Mouse (Mus musculus) hindbrain, embryonic 16.5 days (tissue): ENCODE data around the gene Fbxo45. TPM values are rescaled to one million over a fixed set of nuclear protein-coding genes. Genes with fewer than 3 reads are reported as not detected.

Source experiments
- ATAC-seq: fragments of 200-750 bp; cut with Nextera tagmentation; 2 replicates; pipeline ENCODE4 v1.8.0; 2017; ENCODE audit warnings: moderate TSS enrichment, moderate library complexity
- H3K27ac ChIP-seq: fragments of 300-500 bp; sonication (generic); 2 replicates; pipeline ENCODE4 v1.5.1; 2014; ENCODE audit warnings: low read depth, mild to moderate bottlenecking, control low read depth, low read length, moderate library complexity
- H3K27me3 ChIP-seq: fragments of 300-500 bp; sonication (generic); replicated peaks from 2 replicates; pipeline ENCODE4 v1.6.1; 2014; ENCODE audit warnings: low read length; ENCODE audit not compliant: control insufficient read depth, insufficient read depth
- H3K36me3 ChIP-seq: fragments of 300-500 bp; sonication (generic); 2 replicates; pipeline ENCODE4 v1.6.1; 2014; ENCODE audit warnings: mild to moderate bottlenecking, low read length, moderate library complexity, mixed read lengths; ENCODE audit not compliant: control insufficient read depth, insufficient read depth
- H3K4me1 ChIP-seq: fragments of 300-500 bp; sonication (generic); 2 replicates; pipeline ENCODE4 v1.6.1; 2014; ENCODE audit warnings: low read depth, low read length; ENCODE audit not compliant: control insufficient read depth, insufficient read depth
- H3K4me2 ChIP-seq: fragments of 300-500 bp; sonication (generic); 2 replicates; pipeline ENCODE4 v1.6.1; 2014; ENCODE audit warnings: mild to moderate bottlenecking, low read length, control low read depth, moderate library complexity
- H3K4me3 ChIP-seq: fragments of 300-500 bp; sonication (generic); 2 replicates; pipeline ENCODE4 v1.5.1; 2014; ENCODE audit warnings: mild to moderate bottlenecking, low read length, control low read depth, moderate library complexity
- H3K9ac ChIP-seq: fragments of 300-500 bp; sonication (generic); 2 replicates; pipeline ENCODE4 v1.6.1; 2014; ENCODE audit warnings: low read depth, mild to moderate bottlenecking, control low read depth, low read length, moderate library complexity
- H3K9me3 ChIP-seq: fragments of 300-500 bp; sonication (generic); 2 replicates; pipeline ENCODE4 v1.6.1; 2014; ENCODE audit warnings: mild to moderate bottlenecking, low read length, moderate library complexity; ENCODE audit not compliant: control insufficient read depth
- WGBS: fragments of 180-500 bp; shearing (Covaris S2); extraction: QIAGEN DNeasy Blood & Tissue Kit; methylation state at CpG from one replicate; pipeline ENCODE4 v1.1.7; 2014; 5-methylcytosine and 5-hydroxymethylcytosine counted together
- polyA plus RNA-seq: library from polyadenylated mRNA; unstranded; fragments of >200 nt; fragmentation: Nextera tagmentation; extraction: Ambion mirVana; gene quantifications from 2 replicates; pipeline ENCODE4 v1.2.1, GENCODE M21; 2015

Fbxo45 gene
- 5.6 and 6.0 TPM in 2 replicates for polyA plus RNA-seq

DNA sequence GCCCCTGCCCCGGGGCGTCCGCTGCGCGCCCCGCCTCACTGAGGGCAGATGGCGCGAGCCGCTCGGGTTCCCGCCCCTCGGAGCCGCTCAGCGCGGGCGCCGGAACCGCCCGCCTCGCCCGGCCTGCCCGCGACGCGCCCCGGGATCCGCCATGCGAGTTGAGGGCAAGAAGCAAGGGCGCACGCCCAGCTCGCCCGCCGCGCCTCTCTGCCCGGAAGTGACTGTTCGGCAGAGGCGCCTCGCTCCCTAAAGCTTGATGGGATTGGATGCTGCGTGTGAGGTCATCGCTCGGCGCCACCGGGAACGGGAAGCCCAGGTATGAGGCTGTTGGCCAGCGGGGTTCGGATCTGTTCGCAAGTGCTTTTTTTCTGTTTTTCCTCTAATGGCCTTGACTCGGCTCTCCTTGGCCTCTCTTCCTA, at the start of gene Fbxo45, which contains the start of gene Wdr53:
Fbxo45 (minus strand) TSS at position 207 of the 419 bp plus-strand sequence.
Wdr53 (plus strand) TSS at position 276 of the 419 bp plus-strand sequence.
- under 1% methylated on average over 47 of the region's 48 CpGs for WGBS
- H3K4me3 ChIP-seq, result peak within 1 kb of the TSS; percentile 99

DNA sequence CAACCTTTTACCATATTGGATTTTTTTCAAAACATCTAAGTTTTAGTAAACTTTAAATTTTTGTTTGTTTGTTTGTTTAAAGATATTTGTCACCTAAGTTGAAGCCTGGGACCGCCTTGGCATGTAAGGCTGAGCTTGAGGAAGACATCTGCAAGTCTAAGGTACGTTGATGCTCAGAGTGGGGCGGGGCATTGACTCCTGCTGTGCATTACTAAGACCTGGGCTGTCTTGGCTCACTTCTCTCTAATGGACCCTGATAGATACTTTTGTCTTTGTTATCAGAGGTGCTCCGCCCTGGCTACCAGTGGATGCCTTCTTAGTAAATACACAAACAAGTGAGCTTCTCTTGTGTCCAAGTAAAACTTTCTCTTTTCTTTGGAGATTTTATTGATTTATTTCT, 44.9 kb upstream of the Fbxo45 start:
- Histone ChIP-seq H3K9me3 (no peaks in the 10 kb centered on the region), H3K4me3 (no peak overlapping the region), H3K4me2 (no peak overlapping the region), H3K9ac (no peak overlapping the region), H3K27me3 (no peaks in the 10 kb centered on the region), H3K4me1 (no peaks in the 10 kb centered on the region), H3K27ac (no peak overlapping the region), H3K36me3 (peaks cover 26% of the 10 kb centered on the region)
- no peak for ATAC-seq
- 94% methylated on average over 4 of the region's 4 CpGs for WGBS

More for the DNA sequence above, at the start of gene Fbxo45, which contains the start of gene Wdr53:
- peaks cover 3% of the 10 kb centered on the region; the same call in 1 of the 2 replicates for H3K36me3 ChIP-seq
- peak; percentile 99 for ATAC-seq
- no peaks in the 10 kb centered on the region for H3K9me3 ChIP-seq
- H3K27me3 ChIP-seq, result no peaks in the 10 kb centered on the region
- peaks cover 24% of the 10 kb centered on the region for H3K4me1 ChIP-seq
- peak within 1 kb of the TSS; percentile 95 for H3K27ac ChIP-seq
- peak within 1 kb of the TSS; percentile 81 for H3K4me2 ChIP-seq
- peak within 1 kb of the TSS; percentile 96 for H3K9ac ChIP-seq

DNA sequence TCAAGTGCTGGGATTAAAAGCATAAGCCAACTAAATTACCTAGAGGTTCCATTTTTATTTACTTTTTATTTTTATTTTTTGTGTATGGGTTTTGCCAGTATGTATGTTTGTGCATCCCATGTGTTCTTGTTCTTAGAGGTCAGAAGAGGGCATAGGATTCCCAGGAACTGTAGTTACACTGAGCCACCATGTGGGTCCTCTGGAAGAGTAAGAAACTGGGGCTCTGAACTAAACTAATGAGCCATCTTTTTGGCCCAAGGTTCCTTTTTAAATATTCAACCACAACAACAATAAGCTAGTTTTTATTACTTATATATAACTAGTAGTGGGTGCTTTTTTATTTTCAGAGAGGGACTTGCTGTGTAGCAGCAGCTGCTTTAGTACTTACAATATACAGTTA, 35.6 kb upstream of the Fbxo45 start:
- H3K9me3 ChIP-seq, result no peaks in the 10 kb centered on the region
- no peak for ATAC-seq
- H3K4me3 ChIP-seq, result no peak overlapping the region
- H3K4me1 ChIP-seq, result peaks cover 15% of the 10 kb centered on the region
- peaks cover 19% of the 10 kb centered on the region for H3K36me3 ChIP-seq
- H3K27ac ChIP-seq, result no peak overlapping the region
- H3K9ac ChIP-seq, result no peak overlapping the region
- H3K4me2 ChIP-seq, result no peak overlapping the region
- H3K27me3 ChIP-seq, result no peaks in the 10 kb centered on the region

DNA sequence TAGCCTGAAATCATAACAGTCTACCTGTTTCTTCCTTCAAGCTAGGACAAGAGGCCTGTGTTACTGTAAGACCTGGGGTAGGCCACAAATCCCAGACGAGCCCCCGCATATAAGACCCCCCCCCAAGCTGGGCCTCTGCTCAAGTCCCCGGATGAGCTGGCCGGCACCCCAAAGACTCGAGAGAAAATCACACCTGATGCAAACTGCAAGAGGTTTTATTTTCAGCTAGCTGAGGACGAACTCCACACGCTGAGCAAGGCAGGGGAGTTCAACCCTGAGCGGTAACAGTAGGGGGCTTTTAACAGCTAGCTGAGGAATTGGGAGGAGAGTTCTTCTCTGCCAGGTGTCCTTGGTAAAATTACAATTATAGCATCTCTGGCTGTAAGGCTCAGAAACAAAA, 33.3 kb upstream of the Fbxo45 start:
- Histone ChIP-seq H3K36me3 (peaks cover 10% of the 10 kb centered on the region; the same call in 1 of the 2 replicates), H3K4me1 (peaks cover 18% of the 10 kb centered on the region), H3K9ac (no peak overlapping the region), H3K9me3 (no peaks in the 10 kb centered on the region), H3K27ac (no peak overlapping the region), H3K4me2 (peak overlapping the region; percentile 38), H3K27me3 (no peaks in the 10 kb centered on the region), H3K4me3 (0 out of 2 replicates have a peak overlapping the region, but pooled peaks have one; percentile 1)
- no peak for ATAC-seq
- WGBS, result 88% methylated on average over 8 of the region's 8 CpGs

DNA sequence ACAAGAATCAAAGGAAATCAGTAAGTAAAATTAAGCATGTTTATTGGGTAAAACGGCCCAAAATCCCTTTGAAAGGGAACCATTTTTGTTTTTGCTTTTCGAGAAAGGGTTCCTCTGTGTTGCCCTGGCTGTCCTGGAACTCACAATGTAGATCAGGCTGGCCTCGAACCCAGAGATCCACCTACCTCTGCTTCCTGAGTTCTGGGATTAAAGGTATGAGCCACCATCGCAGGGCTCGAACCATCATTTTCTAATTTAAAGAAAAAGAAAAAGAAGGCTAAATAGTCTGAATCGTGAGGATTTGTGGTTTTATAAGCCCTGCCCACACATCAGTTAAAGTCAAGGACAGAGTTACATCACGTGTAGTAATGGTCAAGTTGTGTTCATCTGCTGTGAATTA, 31.4 kb upstream of the Fbxo45 start:
- Histone ChIP-seq H3K27me3 (no peaks in the 10 kb centered on the region), H3K4me1 (peaks cover 18% of the 10 kb centered on the region), H3K9me3 (no peaks in the 10 kb centered on the region), H3K4me3 (peak overlapping the region; percentile 93), H3K9ac (peak overlapping the region; percentile 94), H3K4me2 (peak overlapping the region; percentile 60), H3K36me3 (no peaks in the 10 kb centered on the region; the same call in 1 of the 2 replicates), H3K27ac (no peak overlapping the region)
- 58% methylated on average over 7 of the region's 7 CpGs for WGBS
- no peak for ATAC-seq

DNA sequence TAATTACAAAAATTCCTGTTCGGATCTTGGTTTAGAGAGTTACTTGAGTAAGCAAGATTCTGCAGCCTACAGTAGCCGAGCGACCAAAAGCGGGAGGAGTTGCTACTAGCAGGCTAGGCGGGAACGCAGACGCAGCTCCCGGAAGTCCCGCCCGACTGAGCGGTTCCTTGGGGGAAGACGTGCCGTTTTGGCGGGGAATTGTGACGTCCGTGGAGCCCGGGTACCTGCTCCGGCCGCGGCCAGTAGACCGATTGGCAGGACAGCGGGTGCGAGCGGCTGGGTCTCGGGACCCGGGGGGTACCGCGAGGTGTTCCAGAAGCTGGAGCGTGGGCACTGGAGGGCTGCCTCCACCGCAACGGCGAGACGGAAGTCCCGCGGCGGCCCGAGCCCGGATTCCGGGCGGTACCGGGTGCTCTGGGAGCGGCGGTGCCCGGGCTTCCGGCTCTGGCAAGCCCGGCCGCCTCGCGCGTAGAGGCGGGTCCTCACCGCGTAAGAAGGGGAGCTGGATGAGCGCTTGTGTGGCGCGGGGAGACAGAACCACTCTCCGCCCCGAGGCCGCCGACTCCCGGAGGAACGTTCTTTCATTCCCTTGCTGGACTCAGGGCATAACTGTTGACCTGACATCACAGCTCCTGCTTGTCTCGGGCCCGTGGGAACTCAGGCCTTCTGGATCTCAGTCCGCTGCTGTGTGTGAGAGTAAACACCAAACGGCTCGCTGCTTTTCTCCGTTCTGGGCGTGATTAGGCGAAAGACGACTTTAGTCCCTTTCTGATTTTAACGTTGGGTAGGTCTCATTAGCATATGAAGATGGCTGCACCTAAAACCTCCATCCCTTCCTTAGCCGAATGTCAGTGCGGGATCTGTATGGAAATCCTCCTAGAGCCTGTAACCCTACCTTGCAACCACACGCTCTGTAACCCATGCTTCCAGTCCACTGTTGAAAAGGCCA, 30.6 kb upstream of the Fbxo45 start, which contains the start of gene Rnf168:
Rnf168 (plus strand) TSS at position 152 of the 949 bp plus-strand sequence.
- ATAC-seq, result peak; percentile 95
- Histone ChIP-seq H3K4me1 (peaks cover 18% of the 10 kb centered on the region), H3K4me2 (peak within 1 kb of the TSS; percentile 60), H3K36me3 (no peaks in the 10 kb centered on the region), H3K27me3 (no peaks in the 10 kb centered on the region), H3K9me3 (no peaks in the 10 kb centered on the region), H3K4me3 (peak within 1 kb of the TSS; percentile 93), H3K27ac (peak within 1 kb of the TSS; percentile 96), H3K9ac (peak within 1 kb of the TSS; percentile 94)
- WGBS, result under 1% methylated on average over 54 of the region's 75 CpGs

DNA sequence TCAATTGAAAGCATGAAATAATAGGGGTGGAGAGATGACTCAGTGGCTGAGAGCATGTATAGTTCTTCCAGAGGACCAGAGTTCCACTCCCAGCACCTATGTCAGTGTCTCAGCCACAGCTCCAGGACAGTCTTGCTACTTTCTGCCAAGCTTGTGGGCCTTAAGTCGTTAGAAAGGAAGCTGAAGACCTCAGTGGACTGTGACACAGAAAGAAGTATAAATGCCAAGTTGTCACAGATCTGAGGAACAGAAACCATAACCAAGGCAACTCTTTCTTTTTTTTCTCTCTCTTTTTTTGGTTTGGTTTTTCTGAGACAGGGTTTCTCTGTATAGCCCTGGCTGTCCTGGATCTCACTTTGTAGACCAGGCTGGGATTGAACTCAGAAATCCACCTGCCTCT, 28.9 kb upstream of the Fbxo45 start:
- no peak overlapping the region for H3K27ac ChIP-seq
- H3K4me2 ChIP-seq, result no peak overlapping the region
- H3K4me3 ChIP-seq, result no peak overlapping the region
- no peaks in the 10 kb centered on the region for H3K9me3 ChIP-seq
- H3K4me1 ChIP-seq, result peaks cover 12% of the 10 kb centered on the region
- H3K36me3 ChIP-seq, result no peaks in the 10 kb centered on the region
- H3K9ac ChIP-seq, result no peak overlapping the region
- whole genome bisulfite sequencing, result 84% methylated on average over 1 of the region's 1 CpGs
- no peaks in the 10 kb centered on the region for H3K27me3 ChIP-seq
- ATAC-seq, result no peak

DNA sequence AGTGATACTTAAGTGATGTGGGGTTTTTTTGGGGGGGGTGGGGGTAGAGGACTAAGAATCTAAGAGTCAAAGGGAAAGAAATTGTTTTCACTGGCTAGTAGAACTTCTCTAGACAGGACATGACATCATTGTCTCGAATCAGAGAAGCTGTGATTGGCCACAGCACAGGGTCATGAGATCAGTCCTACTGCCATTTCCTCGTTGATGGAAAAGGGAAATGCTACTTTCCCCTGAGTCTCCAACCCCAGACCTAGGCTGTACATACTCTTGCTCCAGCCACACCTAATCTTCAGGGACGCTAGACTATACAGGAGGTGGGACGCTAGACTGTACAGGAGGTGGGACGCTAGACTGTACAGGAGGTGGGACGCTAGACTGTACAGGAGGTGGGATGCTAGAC, 28.1 kb upstream of the Fbxo45 start:
- Histone ChIP-seq H3K4me1 (peaks cover 12% of the 10 kb centered on the region), H3K4me2 (no peak overlapping the region), H3K27ac (no peak overlapping the region), H3K36me3 (no peaks in the 10 kb centered on the region), H3K9ac (no peak overlapping the region), H3K4me3 (no peak overlapping the region), H3K9me3 (no peaks in the 10 kb centered on the region), H3K27me3 (no peaks in the 10 kb centered on the region)
- 89% methylated on average over 6 of the region's 6 CpGs for WGBS
- ATAC-seq, result no peak

DNA sequence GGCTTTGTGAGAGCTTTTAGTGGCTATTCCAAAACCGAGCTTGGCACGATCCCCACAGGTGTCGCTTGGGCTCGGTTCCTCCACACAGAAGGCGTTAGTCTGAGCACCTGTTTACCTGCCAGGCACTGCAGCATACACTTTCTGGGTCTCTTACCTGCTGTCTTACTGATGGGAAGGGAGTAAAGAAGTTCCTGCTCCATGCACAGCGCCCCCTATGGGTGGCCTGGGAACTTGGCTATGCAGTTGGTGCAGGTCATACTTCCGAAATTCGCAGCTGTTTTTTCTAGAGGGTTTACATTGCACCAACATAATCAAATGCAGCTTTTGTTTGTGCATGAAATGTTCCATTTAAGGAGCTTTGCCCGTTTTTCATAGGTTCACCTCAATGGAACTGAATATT, 26.4 kb upstream of the Fbxo45 start:
- Histone ChIP-seq H3K4me2 (no peak overlapping the region), H3K27ac (no peak overlapping the region), H3K27me3 (no peaks in the 10 kb centered on the region), H3K4me3 (no peak overlapping the region), H3K4me1 (peaks cover 3% of the 10 kb centered on the region; the same call in 1 of the 2 replicates), H3K9ac (no peak overlapping the region), H3K9me3 (no peaks in the 10 kb centered on the region), H3K36me3 (no peaks in the 10 kb centered on the region)
- no peak for ATAC-seq
- WGBS, result 61% methylated on average over 9 of the region's 9 CpGs
